Mouse (Mus musculus) bone marrow macrophage, adult 2 months (primary cell): ENCODE data around the gene Znhit3.

Source experiments
- CTCF ChIP-seq: IDR thresholded peaks from 2 replicates; pipeline ENCODE4 v1.5.1; 2012; ENCODE audit warnings: low read depth, mild to moderate bottlenecking, low read length, moderate library complexity
- POLR2A ChIP-seq: IDR thresholded peaks from 2 replicates; pipeline ENCODE4 v1.6.1; 2012; ENCODE audit warnings: mild to moderate bottlenecking, low read depth, low read length, borderline replicate concordance

GRCm38 (mm10) chr11:84879772-84880464, 36.2 kb downstream of the Znhit3 start, which contains the start of the genes Myo19 and Pigw:
- no peak for TF ChIP-seq POLR2A
- no peak for TF ChIP-seq CTCF
